Comparison of ENCODE assay signal across 22 mouse cellular contexts in the genomic region with DNA sequence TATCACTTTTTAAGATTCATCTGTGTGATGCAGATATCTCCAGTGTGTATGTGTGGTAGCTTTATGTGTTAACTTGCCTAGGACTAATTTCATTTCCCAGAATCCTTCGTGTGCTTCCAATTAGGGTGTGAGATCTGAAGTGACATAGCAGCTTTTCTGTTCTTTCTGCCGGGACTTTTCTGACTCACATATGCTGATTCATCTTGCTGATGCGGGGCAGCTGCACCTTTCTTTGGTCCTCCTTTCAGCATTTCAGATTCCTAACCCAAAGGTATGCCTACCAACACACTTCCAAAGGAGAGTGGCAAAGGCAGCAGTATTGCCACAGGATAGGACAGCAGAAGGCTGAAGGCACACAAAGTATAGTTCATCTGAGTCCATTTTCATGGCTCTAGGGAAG. TPM values are rescaled to one million over a fixed set of nuclear protein-coding genes. Genes with fewer than 3 reads are reported as not detected.
A peak's percentile ranks its signal among the peaks of the same experiment; 100 is the strongest.
DNase-seq lines count a peak whose midpoint lies in the region; TF ChIP-seq lines count a peak whose summit lies in the region.
"Had no signal": no experiment of that assay in that cellular context is flagged by ENCODE, and none has a peak within 500 bp of the region (broad histone marks: within the 10 kb centered on the region; RNA-seq: fewer than 3 reads in every experiment).

No protein-coding gene starts in this region.

- DNase-seq in layer of hippocampus, adult 2 months (ENCODE audit: low spot score in 2 of 2), result no peak
- no peak for DNase-seq in layer of hippocampus, postnatal 14 days (ENCODE audit: low spot score in 2 of 2)
- peak; percentile 24 for DNase-seq in right cerebral cortex, adult 18-20 months
- no peak for DNase-seq in right cerebral cortex, postnatal 4 days
- peak; percentile 25 for DNase-seq in Muller cell, postnatal 12 days (ENCODE audit: inconsistent ontology term)
- DNase-seq in c-Kit-positive CD71-positive TER-119-negative erythroid progenitor cells, embryonic 14.5 days (ENCODE audit: low read depth), result peak; percentile 7
- DNase-seq in adrenal gland, postnatal 36 days, result no peak
- DNase-seq: adrenal gland, postnatal 10 days; B cell, adult 2 months; cerebellum, adult 2 months; cerebellum, postnatal 14 days; embryo, embryonic 11 days; gastrocnemius, adult 2 months; gastrocnemius, postnatal 25 days; heart, postnatal 10 days; heart, postnatal 4 days had no signal

- peak overlapping the region; percentile 29; the same call in 1 of the 2 replicates for H3K27ac ChIP-seq in layer of hippocampus, adult 2 months
- H3K27ac ChIP-seq: embryonic facial prominence, embryonic 15.5 days; forebrain, embryonic 10.5 days; gastrocnemius, adult 2 months; hindbrain, embryonic 12.5 days had no signal

- no peak for TF ChIP-seq CTCF in layer of hippocampus, adult 2 months (conservative IDR thresholded peaks at IDR 0.05)

- H3K4me3 ChIP-seq in layer of hippocampus, adult 2 months, result no peak overlapping the region
- H3K4me3 ChIP-seq: embryonic facial prominence, embryonic 15.5 days; erythroblast, embryonic 14.5 days; forebrain, embryonic 10.5 days; gastrocnemius, adult 2 months; hindbrain, embryonic 12.5 days had no signal

RNA-seq across cellular contexts. Expression of gene Trpc1, which starts 46.1 kb away (rescaled TPM):
- 10 to 100 TPM; 45.2 to 49.2 TPM for total RNA-seq in layer of hippocampus, adult 2 months (2021)
- total RNA-seq in layer of hippocampus, postnatal 14 days (2021), result 10 to 100 TPM; 47.9 to 48.5 TPM
- total RNA-seq in adrenal gland, postnatal 36 days (2021), result 1 to 10 TPM; 2.9 to 4.1 TPM
- total RNA-seq: common myeloid progenitor, adult 5-6 weeks; granulocyte monocyte progenitor cell, adult 5-6 weeks had no signal

Comparison
In these comparisons a context has a peak if more than half of its experiments do, and no peak if none do; other contexts are left out.
1. DNase-seq: peak in right cerebral cortex, adult 18-20 months (single experiment), Muller cell, postnatal 12 days (single experiment) and c-Kit-positive CD71-positive TER-119-negative erythroid progenitor cells, embryonic 14.5 days (single experiment); none in layer of hippocampus, adult 2 months (0 of 2), layer of hippocampus, postnatal 14 days (0 of 2), right cerebral cortex, postnatal 4 days (single experiment) and adrenal gland, postnatal 36 days (0 of 2).
2. RNA of gene Trpc1, which starts 46.1 kb away (total RNA-seq): 45.2 to 49.2 TPM in layer of hippocampus, adult 2 months and 47.9 to 48.5 TPM in layer of hippocampus, postnatal 14 days; 2.9 to 4.1 TPM in adrenal gland, postnatal 36 days; every median in the first group is over 4 times any median in the second.